Mouse (Mus musculus): ENCODE measurements around the gene Hoxd4. TPM values are rescaled to one million over a fixed set of nuclear protein-coding genes. Genes with fewer than 3 reads are reported as not detected.

The Hoxd4 gene
- polyA plus RNA-seq, 1 experiment from 2014 or later, result 4.4 TPM

DNA sequence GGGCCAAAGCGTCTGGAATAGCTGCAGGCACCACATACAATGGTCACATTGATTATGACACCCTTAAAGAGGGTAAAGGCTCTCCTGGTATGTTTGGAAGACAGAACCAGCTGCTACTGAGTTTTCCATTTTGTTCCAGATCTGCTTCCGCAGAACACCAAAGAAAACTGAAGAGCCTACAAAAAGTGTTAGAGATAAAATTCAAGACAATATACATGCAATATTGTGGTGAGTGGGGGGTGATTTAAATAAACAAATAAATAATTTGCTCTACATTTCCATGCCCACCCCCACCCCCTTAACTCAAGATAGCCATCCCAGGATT, 27.7 kb downstream of the Hoxd4 start:
- H3K27me3 ChIP-seq (ENCODE audit: insufficient read depth, low read length), result no peaks in the 10 kb centered on the region
- TF ChIP-seq CTCF (IDR thresholded peaks at IDR 0.05; ENCODE audit: low read depth), result no peak
- no peaks in the 10 kb centered on the region for H3K36me3 ChIP-seq (ENCODE audit: insufficient read depth, low read length)
- no peak for ATAC-seq (replicated peaks; ENCODE audit: low FRiP score, low read depth)
- no peak for DNase-seq (ENCODE audit: low spot score)
- 42% methylated on average over 2 of the region's 2 CpGs for WGBS
- no peaks in the 10 kb centered on the region for H3K9me3 ChIP-seq (replicated peaks; ENCODE audit: low read length)
- no peak overlapping the region for H3K9ac ChIP-seq (ENCODE audit: low read depth, low read length)
- H3K4me1 ChIP-seq (replicated peaks; ENCODE audit: insufficient read depth, low read length), result peaks cover 50% of the 10 kb centered on the region
- H3K4me2 ChIP-seq (ENCODE audit: low read length), result peak overlapping the region; percentile 86
- peak overlapping the region; percentile 79; the same call in 1 of the 2 replicates for H3K27ac ChIP-seq
- H3K4me3 ChIP-seq (replicated peaks; ENCODE audit: low read depth, low read length), result peak overlapping the region; percentile 40; the same call in 1 of the 2 replicates

DNA sequence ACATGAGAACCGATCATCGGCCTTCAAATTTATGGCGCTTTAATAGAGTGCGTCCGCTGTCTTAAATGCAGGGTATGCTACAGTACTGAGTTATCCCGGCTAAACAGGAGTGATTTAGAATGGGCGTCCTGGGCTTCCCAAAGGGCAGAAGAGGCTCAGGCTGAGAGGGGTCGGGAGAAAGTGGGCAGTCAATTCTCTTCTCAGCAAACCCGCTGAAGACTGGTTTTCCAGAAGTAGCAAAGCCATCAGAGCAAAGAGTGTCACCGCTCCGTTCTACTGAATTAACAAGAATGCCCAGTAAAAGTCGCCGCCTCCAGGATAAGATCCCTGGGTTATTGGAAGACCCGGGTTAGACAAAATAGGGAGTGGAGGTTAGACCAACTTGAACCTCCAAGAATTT, 28.1 kb downstream of the Hoxd4 start:
- ATAC-seq (replicated peaks; ENCODE audit: low FRiP score, low read depth) (no peak), DNase-seq (ENCODE audit: low spot score) (no peak)
- Histone ChIP-seq H3K9ac (ENCODE audit: low read depth, low read length) (peak overlapping the region; percentile 58; the same call in 1 of the 2 replicates), H3K9me3 (replicated peaks; ENCODE audit: low read length) (no peaks in the 10 kb centered on the region), H3K36me3 (ENCODE audit: insufficient read depth, low read length) (no peaks in the 10 kb centered on the region), H3K4me3 (replicated peaks; ENCODE audit: low read depth, low read length) (peak overlapping the region; percentile 40), H3K4me2 (ENCODE audit: low read length) (peak overlapping the region; percentile 86), H3K4me1 (replicated peaks; ENCODE audit: insufficient read depth, low read length) (peaks cover 47% of the 10 kb centered on the region), H3K27ac (peak overlapping the region; percentile 79), H3K27me3 (ENCODE audit: insufficient read depth, low read length) (no peaks in the 10 kb centered on the region; the same call in 1 of the 2 replicates)
- no peak for TF ChIP-seq CTCF (IDR thresholded peaks at IDR 0.05; ENCODE audit: low read depth)
- 11% methylated on average over 14 of the region's 14 CpGs for WGBS

DNA sequence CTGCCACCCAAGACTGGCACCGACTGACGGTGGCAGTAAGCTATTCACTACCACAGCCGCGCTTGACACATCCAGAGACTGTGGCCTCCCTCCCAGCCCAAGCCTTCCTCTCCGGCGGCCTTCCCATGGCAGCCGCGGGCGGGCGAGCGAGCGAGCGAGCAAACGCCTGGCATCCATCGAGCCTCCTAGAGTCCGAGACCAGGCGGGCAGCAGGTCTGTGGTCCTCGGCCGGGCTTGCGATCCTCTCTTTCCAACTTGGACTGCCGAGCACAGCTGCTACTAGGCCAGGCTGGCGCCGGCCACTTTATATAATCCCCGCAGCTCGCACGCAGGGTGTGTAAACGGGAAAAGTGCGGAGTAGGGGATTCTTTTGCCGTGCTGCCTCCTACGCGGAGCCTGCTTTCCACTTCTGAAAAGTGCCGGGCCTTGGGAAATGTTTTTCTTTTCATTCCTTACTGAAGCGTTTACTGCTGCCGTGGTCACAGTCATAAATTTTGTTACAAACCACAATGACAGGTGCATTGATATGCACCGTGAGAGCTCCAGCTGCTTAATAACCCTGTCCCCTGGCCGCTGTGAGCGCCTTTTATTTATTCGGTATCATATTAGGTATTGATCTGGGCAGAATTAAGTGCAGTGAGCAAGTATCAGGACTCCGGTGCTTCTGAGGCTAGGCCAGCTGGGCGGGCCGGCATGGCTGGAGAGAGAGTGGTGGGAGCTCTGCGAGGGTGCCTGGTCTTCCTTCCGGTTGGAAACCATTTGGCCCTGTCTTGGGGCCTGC, 28.8 kb downstream of the Hoxd4 start:
- peak overlapping the region; percentile 86 for H3K4me2 ChIP-seq (ENCODE audit: low read length)
- H3K4me3 ChIP-seq (replicated peaks; ENCODE audit: low read depth, low read length), result peak overlapping the region; percentile 40
- DNase-seq (ENCODE audit: low spot score) (peak; percentile 87), ATAC-seq (replicated peaks; ENCODE audit: low FRiP score, low read depth) (peak; percentile 25; the same call in 1 of the 2 replicates)
- H3K9ac ChIP-seq (ENCODE audit: low read depth, low read length), result peak overlapping the region; percentile 58
- H3K4me1 ChIP-seq (replicated peaks; ENCODE audit: insufficient read depth, low read length), result peaks cover 42% of the 10 kb centered on the region
- no peaks in the 10 kb centered on the region for H3K9me3 ChIP-seq (replicated peaks; ENCODE audit: low read length)
- TF ChIP-seq CTCF (IDR thresholded peaks at IDR 0.05; ENCODE audit: low read depth), result no peak
- H3K27me3 ChIP-seq (ENCODE audit: insufficient read depth, low read length), result no peaks in the 10 kb centered on the region; the same call in 1 of the 2 replicates
- peak overlapping the region; percentile 79 for H3K27ac ChIP-seq
- H3K36me3 ChIP-seq (ENCODE audit: insufficient read depth, low read length), result no peaks in the 10 kb centered on the region
- 3% methylated on average over 43 of the region's 43 CpGs for WGBS

GRCm38 (mm10) chr2:74741252-74741978, 29.7 kb downstream of the Hoxd4 start:
- Histone ChIP-seq H3K9ac (ENCODE audit: low read depth, low read length) (no peak overlapping the region), H3K9me3 (replicated peaks; ENCODE audit: low read length) (no peaks in the 10 kb centered on the region), H3K4me2 (ENCODE audit: low read length) (no peak overlapping the region), H3K4me1 (replicated peaks; ENCODE audit: insufficient read depth, low read length) (peaks cover 34% of the 10 kb centered on the region), H3K27me3 (ENCODE audit: insufficient read depth, low read length) (no peaks in the 10 kb centered on the region; the same call in 1 of the 2 replicates), H3K36me3 (ENCODE audit: insufficient read depth, low read length) (no peaks in the 10 kb centered on the region), H3K4me3 (replicated peaks; ENCODE audit: low read depth, low read length) (no peak overlapping the region), H3K27ac (no peak overlapping the region)
- ATAC-seq (replicated peaks; ENCODE audit: low FRiP score, low read depth), result no peak
- 58% methylated on average over 2 of the region's 3 CpGs for WGBS
- no peak for TF ChIP-seq CTCF (IDR thresholded peaks at IDR 0.05; ENCODE audit: low read depth)
- DNase-seq (ENCODE audit: low spot score), result no peak

DNA sequence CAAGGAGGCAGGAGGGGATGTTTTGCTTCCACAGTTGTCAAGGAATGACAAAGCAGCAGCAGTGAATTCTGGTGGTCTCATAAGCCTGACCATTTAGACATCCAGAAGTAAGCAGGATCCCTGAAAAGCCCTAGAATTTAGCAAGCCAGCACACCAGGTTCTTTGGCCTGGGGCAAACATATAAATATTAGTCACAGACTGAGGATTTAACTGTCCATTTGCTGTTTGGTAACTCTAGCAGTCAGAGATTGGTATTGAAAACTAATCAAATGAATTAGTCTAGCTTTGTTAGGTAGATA, 30.2 kb downstream of the Hoxd4 start:
- no peak overlapping the region for H3K4me2 ChIP-seq (ENCODE audit: low read length)
- no peak overlapping the region for H3K4me3 ChIP-seq (replicated peaks; ENCODE audit: low read depth, low read length)
- no peak for TF ChIP-seq CTCF (IDR thresholded peaks at IDR 0.05; ENCODE audit: low read depth)
- H3K36me3 ChIP-seq (ENCODE audit: insufficient read depth, low read length), result no peaks in the 10 kb centered on the region
- H3K27me3 ChIP-seq (ENCODE audit: insufficient read depth, low read length), result no peaks in the 10 kb centered on the region; the same call in 1 of the 2 replicates
- ATAC-seq (replicated peaks; ENCODE audit: low FRiP score, low read depth) (no peak), DNase-seq (ENCODE audit: low spot score) (no peak)
- H3K9ac ChIP-seq (ENCODE audit: low read depth, low read length), result no peak overlapping the region
- peaks cover 39% of the 10 kb centered on the region for H3K4me1 ChIP-seq (replicated peaks; ENCODE audit: insufficient read depth, low read length)
- H3K9me3 ChIP-seq (replicated peaks; ENCODE audit: low read length), result no peaks in the 10 kb centered on the region
- H3K27ac ChIP-seq, result no peak overlapping the region

- ATAC-seq (replicated peaks; ENCODE audit: low FRiP score, low read depth), result no peak
- Histone ChIP-seq H3K9me3 (replicated peaks; ENCODE audit: low read length) (no peaks in the 10 kb centered on the region), H3K36me3 (ENCODE audit: insufficient read depth, low read length) (no peaks in the 10 kb centered on the region), H3K4me1 (replicated peaks; ENCODE audit: insufficient read depth, low read length) (peaks cover 19% of the 10 kb centered on the region; the same call in 1 of the 2 replicates), H3K4me2 (ENCODE audit: low read length) (peak overlapping the region; percentile 40), H3K27me3 (ENCODE audit: insufficient read depth, low read length) (no peaks in the 10 kb centered on the region; the same call in 1 of the 2 replicates), H3K9ac (ENCODE audit: low read depth, low read length) (no peak overlapping the region; the same call in 1 of the 2 replicates), H3K4me3 (replicated peaks; ENCODE audit: low read depth, low read length) (no peak overlapping the region), H3K27ac (0 out of 2 replicates have a peak overlapping the region, but pooled peaks have one; percentile 11)
- no peak for DNase-seq (ENCODE audit: low spot score)
- WGBS, result 52% methylated on average over 6 of the region's 6 CpGs
- no peak for TF ChIP-seq CTCF (IDR thresholded peaks at IDR 0.05; ENCODE audit: low read depth)
These were observed 34.0 kb downstream of the Hoxd4 start for GRCm38 (mm10) chr2:74745540-74746297.
